Mouse (Mus musculus): Measurements from ENCODE around the gene 4931422A03Rik.
"Not testable (repeated sequence)": the region's sequence is repeated elsewhere in the genome, so short reads cannot be mapped to it uniquely, and the experiment has no call there.

Gene 4931422A03Rik

DNA sequence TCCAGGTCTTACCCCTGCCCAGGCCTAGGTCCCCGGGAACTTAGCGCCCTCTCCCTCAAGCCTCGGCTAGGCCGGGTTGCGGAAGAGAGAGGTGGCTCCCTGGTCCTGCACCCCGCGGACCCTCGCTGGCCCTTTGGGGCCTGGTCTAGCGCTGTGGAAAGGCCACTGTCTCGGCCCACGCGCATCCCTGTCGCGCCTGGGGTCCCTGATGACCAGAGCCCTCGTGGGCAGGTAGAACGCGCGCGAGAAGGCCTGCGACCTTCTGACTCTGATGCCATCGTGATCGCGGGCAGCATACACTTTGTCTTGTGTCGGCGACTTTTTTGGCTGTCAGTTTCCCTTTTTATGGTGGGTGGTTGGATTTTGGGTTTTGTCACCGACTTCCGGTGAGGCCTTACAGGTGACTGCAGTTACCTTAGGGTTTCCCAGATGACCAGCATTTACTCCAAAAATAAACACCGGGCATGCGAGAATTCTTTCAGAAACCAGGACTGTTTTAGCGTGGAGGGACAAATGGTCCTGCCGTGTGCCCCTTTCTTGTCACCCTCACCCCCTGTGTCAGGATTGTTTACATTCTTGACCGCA, at the start of gene 4931422A03Rik:
TSS of gene 4931422A03Rik (minus strand) at position 223 of the 585 bp plus-strand sequence.
- DNase-seq (ENCODE audit: extremely low spot score) = peak; percentile 3

GRCm38 (mm10) chr2:104069704-104070185, 41.6 kb upstream of the 4931422A03Rik start, which contains the start of gene Cd59b:
TSS of gene Cd59b (plus strand) at chr2:104069849.
- peak; percentile 76 for DNase-seq (ENCODE audit: extremely low spot score)

- DNase-seq (ENCODE audit: extremely low spot score) = not testable (repeated sequence)
Observed at GRCm38 (mm10) chr2:104068450-104068849, 40.3 kb upstream of the 4931422A03Rik start, which contains the start of gene Gm10799. TSS of gene Gm10799 (minus strand) at chr2:104068550.

GRCm38 (mm10) chr2:104065526-104065925, 37.4 kb upstream of the 4931422A03Rik start, which contains the start of gene Gm10912:
TSS of gene Gm10912 (plus strand) at chr2:104065826.
- not testable (repeated sequence) for DNase-seq (ENCODE audit: extremely low spot score)

DNA sequence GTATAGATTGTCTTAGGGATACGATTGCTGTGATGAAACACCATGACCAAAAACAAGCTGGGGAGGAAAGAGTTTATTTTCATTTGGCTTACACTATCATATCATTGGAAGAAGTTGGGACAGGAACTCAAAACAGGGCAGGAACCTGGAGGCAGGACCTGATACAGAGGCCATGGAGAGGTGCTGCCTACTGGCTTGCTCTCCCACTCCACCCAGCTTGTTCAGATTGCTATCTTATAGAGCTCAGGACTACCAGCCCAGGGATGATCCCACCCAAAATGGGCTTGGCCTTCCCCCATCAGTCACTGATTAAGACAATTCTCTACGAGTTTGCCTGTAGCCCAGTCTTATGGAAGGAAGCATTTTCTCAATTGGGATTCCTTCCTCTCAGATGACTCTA, 36.0 kb upstream of the 4931422A03Rik start:
- no peak for DNase-seq (ENCODE audit: extremely low spot score)

GRCm38 (mm10) chr2:104062665-104063064, 34.5 kb upstream of the 4931422A03Rik start:
- no peak for DNase-seq (ENCODE audit: extremely low spot score)

DNA sequence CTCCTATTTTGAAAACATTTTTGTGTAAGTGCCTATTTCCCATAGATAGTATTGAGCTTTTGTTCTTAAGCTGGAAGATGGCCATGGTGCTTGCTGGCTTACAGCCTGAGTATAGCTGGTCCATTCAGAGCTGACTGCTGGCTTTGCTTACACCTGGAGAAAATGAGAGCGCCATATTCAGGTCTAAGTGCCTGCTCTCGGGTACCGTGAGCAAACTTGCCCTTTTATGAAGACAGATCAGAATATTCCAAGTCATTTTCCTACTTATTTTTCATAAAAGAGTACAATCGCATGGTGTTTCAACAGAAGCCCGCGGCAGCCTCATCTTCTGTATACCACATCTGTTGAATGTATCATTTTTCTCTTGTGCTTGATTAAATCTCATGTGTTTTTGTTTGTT, 32.8 kb upstream of the 4931422A03Rik start:
- DNase-seq (ENCODE audit: extremely low spot score) = no peak

GRCm38 (mm10) chr2:104059786-104060185, 31.6 kb upstream of the 4931422A03Rik start:
- no peak for DNase-seq (ENCODE audit: extremely low spot score)

DNA sequence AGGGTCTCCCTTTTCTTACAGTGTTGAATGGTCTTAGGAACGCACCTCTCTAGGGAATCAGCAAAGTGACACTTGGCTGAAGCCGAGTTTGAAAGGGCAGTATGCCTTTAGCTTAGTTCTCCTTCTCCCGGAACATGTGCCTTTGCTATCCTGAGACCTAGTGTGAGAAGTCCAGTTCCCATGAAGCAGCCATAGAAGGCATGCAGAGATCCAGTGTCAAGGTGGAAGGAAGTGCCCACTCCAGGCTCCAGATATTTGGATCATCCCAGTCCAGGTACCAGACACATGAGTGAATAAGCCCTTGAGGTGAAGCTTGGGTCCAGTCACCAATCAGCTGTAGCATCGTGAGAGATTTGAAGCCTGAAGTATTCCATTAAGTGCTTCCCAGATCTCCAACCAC, 30.8 kb upstream of the 4931422A03Rik start:
- DNase-seq (ENCODE audit: extremely low spot score) = no peak

DNA sequence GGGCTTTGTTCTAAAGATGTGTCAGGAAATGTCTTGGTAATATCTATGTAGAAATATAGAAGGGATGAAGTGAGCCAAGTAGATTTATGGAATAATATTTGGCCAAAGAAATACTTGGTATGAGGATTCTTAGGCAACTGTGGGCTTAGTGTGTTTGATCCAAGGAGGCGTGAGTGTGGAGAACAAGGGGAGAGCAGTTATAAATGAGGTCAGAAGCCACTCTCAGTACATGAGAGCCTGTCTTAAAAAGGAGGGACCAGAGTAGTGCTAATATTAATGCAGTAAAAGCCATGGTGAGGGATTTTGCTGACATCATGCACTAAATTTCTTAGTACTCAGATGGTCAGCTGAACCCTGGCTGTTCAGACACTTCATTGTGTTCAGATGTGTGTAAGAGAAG, 30.2 kb upstream of the 4931422A03Rik start:
- DNase-seq (ENCODE audit: extremely low spot score) = no peak

GRCm38 (mm10) chr2:104044479-104045080, 16.4 kb upstream of the 4931422A03Rik start:
- DNase-seq (ENCODE audit: extremely low spot score) = no peak

GRCm38 (mm10) chr2:104043624-104044478, 15.7 kb upstream of the 4931422A03Rik start:
- DNase-seq (ENCODE audit: extremely low spot score) = no peak

DNA sequence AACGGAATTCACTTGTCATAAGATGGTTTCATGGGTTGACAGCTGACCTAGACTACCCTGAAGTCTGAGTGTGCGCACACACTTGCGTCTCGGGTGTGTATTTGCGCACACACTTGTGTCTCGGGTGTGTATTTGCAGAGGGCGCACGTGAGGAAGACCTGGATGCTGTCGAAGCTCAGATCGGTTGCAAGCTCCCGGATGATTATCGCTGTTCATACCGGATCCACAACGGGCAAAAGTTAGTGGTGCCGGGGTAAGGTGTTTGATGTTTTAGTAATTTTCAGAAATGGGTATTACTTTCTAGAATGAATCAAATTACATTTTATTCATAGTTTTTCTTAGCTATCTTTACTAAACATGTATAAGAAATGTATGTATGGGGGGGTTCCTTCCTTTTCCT, 14.6 kb upstream of the 4931422A03Rik start:
- DNase-seq (ENCODE audit: extremely low spot score) = no peak

GRCm38 (mm10) chr2:104041632-104042031, 13.5 kb upstream of the 4931422A03Rik start:
- DNase-seq (ENCODE audit: extremely low spot score) = no peak

GRCm38 (mm10) chr2:104038236-104038635, 10.1 kb upstream of the 4931422A03Rik start:
- DNase-seq (ENCODE audit: extremely low spot score) = no peak

GRCm38 (mm10) chr2:104036316-104036715, 8.2 kb upstream of the 4931422A03Rik start:
- no peak for DNase-seq (ENCODE audit: extremely low spot score)

- no peak for DNase-seq (ENCODE audit: extremely low spot score)
Observed at GRCm38 (mm10) chr2:104035595-104035994, 7.4 kb upstream of the 4931422A03Rik start.

- DNase-seq (ENCODE audit: extremely low spot score) = peak; percentile 72
Observed at GRCm38 (mm10) chr2:104034832-104035472, 6.8 kb upstream of the 4931422A03Rik start.

DNA sequence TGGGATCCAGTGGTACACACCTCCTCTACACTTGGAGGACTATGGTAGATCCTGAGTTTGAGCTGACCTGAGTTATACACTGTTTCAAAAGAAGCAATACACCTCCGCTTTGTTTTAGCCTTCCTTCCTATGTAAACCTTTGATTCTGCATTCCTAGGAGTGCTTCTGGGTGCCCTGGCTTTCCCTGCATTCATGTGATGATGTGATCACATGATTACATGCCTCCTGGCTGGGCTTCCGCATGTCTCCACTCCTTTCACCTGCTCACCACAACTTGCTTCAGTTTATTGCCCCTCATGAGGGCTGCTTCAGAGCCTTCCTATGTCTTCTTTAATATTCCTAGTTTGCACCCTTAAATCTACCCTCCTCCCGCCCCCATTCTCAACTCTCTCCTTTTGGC, 3.9 kb upstream of the 4931422A03Rik start:
- DNase-seq (ENCODE audit: extremely low spot score) = no peak

GRCm38 (mm10) chr2:104030381-104030780, 2.2 kb upstream of the 4931422A03Rik start:
- DNase-seq (ENCODE audit: extremely low spot score) = no peak

DNA sequence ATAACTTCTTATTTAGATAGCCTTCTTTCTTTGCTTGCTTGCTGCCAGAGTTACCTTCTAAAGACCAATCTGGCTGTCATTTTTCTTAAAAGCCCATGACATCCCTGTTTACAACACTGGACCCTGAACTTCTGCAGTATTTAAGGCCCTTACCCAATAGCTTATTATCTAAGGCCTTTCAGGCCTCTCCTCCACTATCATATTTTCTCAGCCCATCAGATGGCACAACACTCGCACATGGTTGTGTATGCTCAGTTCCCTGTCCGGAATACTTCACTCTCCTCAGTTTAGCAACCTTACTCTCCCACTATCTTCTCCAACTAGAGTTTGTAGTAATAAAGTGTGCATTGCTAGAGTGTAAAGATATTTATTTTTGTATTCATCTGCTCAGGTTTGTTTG, 913 bp upstream of the 4931422A03Rik start:
- no peak for DNase-seq (ENCODE audit: extremely low spot score)

Measured in embryo, embryonic 9.5 days (tissue).